Mouse (Mus musculus) embryonic fibroblast, embryonic 13.5 days (primary cell): Measurements from ENCODE around the gene Itpr1.

Experiments
- CTCF ChIP-seq: IDR thresholded peaks from 2 replicates; pipeline ENCODE4 v1.5.1; 2011; ENCODE audit warnings: mild to moderate bottlenecking, control low read depth, low read length, moderate library complexity, borderline replicate concordance; ENCODE audit not compliant: insufficient read depth
- POLR2A ChIP-seq: IDR thresholded peaks from 2 replicates; pipeline ENCODE4 v1.6.1; 2011; ENCODE audit warnings: low read depth, mild to moderate bottlenecking, control low read depth, low read length, moderate library complexity

GRCm38 (mm10) chr6:108435467-108435866 is 222.6 kb downstream of the Itpr1 start:
- TF ChIP-seq CTCF, result no peak
- no peak for TF ChIP-seq POLR2A
